In genomic region chr4:136807448-136808009, GRCm38 (mm10) we compare ENCODE assay signal across 10 mouse cellular contexts. TPM values are rescaled to one million over a fixed set of nuclear protein-coding genes. Genes with fewer than 3 reads are reported as not detected.
DNase-seq lines count a peak whose midpoint lies in the region; TF ChIP-seq lines count a peak whose summit lies in the region.
"Had no signal": no experiment of that assay in that cellular context is flagged by ENCODE, and none has a peak within 500 bp of the region (broad histone marks: within the 10 kb centered on the region; RNA-seq: fewer than 3 reads in every experiment).

No protein-coding gene starts in this region.

- H3K4me3 ChIP-seq in embryonic fibroblast, embryonic 13.5 days (ENCODE audit: insufficient read depth, low read length): no peak overlapping the region
- H3K4me3 ChIP-seq in limb, embryonic 10.5 days: no peak overlapping the region
- H3K4me3 ChIP-seq in left cerebral cortex, adult 2 months: no peak overlapping the region

- peak; percentile 53 for DNase-seq in thymus, postnatal 0 days (ENCODE audit: low spot score)
- no peak for DNase-seq in thymus, adult 18-20 months
- DNase-seq in limb, embryonic 10.5 days (ENCODE audit: low spot score): no peak
- DNase-seq in left cerebral cortex, adult 2 months (ENCODE audit: extremely low spot score in 1 of 2, low spot score in 2 of 2): no peak
- no peak for DNase-seq in ovary, postnatal 14 days (ENCODE audit: low spot score)
- DNase-seq in urinary bladder, adult 2 months (ENCODE audit: low spot score): no peak
- DNase-seq: kidney, postnatal 10 days had no signal

- 0 out of 2 replicates have a peak, but pooled peaks cover 4% of the 10 kb centered on the region for H3K27me3 ChIP-seq in limb, embryonic 10.5 days (ENCODE audit: low read depth, poor library complexity, severe bottlenecking)

- H3K4me1 ChIP-seq in embryonic fibroblast, embryonic 13.5 days (ENCODE audit: control insufficient read depth, insufficient read depth, low read length): peaks cover 24% of the 10 kb centered on the region
- peaks cover 72% of the 10 kb centered on the region for H3K4me1 ChIP-seq in limb, embryonic 10.5 days

- intact Hi-C loops in left cerebral cortex, adult 2 months (cut with DNase I): no loop called here

- TF ChIP-seq POLR2A in embryonic fibroblast, embryonic 13.5 days (IDR thresholded peaks at IDR 0.05; ENCODE audit: low read depth, low read length): no peak

- peak overlapping the region; percentile 94 for H3K27ac ChIP-seq in embryonic fibroblast, embryonic 13.5 days (ENCODE audit: insufficient read depth, low read length)
- H3K27ac ChIP-seq in limb, embryonic 10.5 days: peak overlapping the region; percentile 3; the same call in 1 of the 2 replicates
- H3K27ac ChIP-seq in left cerebral cortex, adult 2 months: no peak overlapping the region
- H3K27ac ChIP-seq: liver, embryonic 14.5 days; macrophage had no signal

- TF ChIP-seq CTCF in embryonic fibroblast, embryonic 13.5 days (IDR thresholded peaks at IDR 0.05; ENCODE audit: borderline replicate concordance, insufficient read depth, low read length): no peak
- no peak for TF ChIP-seq CTCF in left cerebral cortex, adult 2 months (IDR thresholded peaks at IDR 0.05)

- WGBS in limb, embryonic 10.5 days: 63% methylated on average over 11 of the region's 11 CpGs

- H3K36me3 ChIP-seq in limb, embryonic 10.5 days: peaks cover 4% of the 10 kb centered on the region; the same call in 1 of the 2 replicates

- H3K9me3 ChIP-seq in limb, embryonic 10.5 days (replicated peaks): no peaks in the 10 kb centered on the region

RNA-seq across cellular contexts. Expression of gene Ephb2, which starts 28.3 kb away (rescaled TPM):
- polyA plus RNA-seq in thymus, postnatal 0 days (2015; fragmentation: Nextera tagmentation; extraction: Ambion mirVana): 2.6 and 3.3 TPM in 2 replicates
- 36.4 and 44.6 TPM in 2 replicates for polyA plus RNA-seq in embryonic fibroblast, embryonic 13.5 days (2011; ENCODE audit: insufficient read length, low read depth, missing spikeins)
- polyA plus RNA-seq in limb, embryonic 10.5 days (2016; fragmentation: Nextera tagmentation; extraction: Ambion mirVana): 9.6 and 10.8 TPM in 2 replicates
- 10 to 100 TPM; 17.0 to 18.3 TPM for total RNA-seq in left cerebral cortex, adult 2 months (2021)
- polyA plus RNA-seq in urinary bladder, adult 2 months (2012; rRNA removed): 7.2 and 8.4 TPM in 2 replicates
